ENCODE assay signal across 9 mouse cellular contexts in the genomic region with DNA sequence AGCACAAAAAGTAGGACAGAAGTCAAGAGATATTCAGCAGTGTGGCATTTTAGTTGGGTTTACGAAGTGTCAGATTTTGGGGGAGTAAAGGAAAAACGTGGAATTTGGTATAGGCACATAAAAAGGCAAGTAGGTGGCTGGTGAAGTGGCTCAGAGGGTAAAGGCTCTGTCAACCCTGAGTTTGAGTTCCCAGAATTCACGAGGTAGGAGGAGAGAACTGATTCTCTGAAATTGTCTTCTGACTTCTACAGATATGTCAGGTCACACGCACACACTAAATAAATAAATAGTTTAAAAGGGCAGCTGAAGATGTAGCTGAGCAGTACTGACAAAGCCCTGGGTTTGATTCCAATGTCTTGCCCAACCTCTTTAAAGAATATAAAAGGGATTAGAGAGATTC. TPM values are rescaled to one million over a fixed set of nuclear protein-coding genes. Genes with fewer than 3 reads are reported as not detected.
A peak's percentile ranks its signal among the peaks of the same experiment; 100 is the strongest.
DNase-seq lines count a peak whose midpoint lies in the region; ATAC-seq and TF ChIP-seq lines count a peak whose summit lies in the region.
"Had no signal": no experiment of that assay in that cellular context is flagged by ENCODE, and none has a peak within 500 bp of the region (broad histone marks: within the 10 kb centered on the region; RNA-seq: fewer than 3 reads in every experiment).

No protein-coding gene starts in this region.

- intact Hi-C loops in gastrocnemius, adult 2 months (cut with DNase I): no loop called here

- H3K36me3 ChIP-seq in lung, postnatal 0 days (ENCODE audit: insufficient read depth, low read length): no peaks in the 10 kb centered on the region
- H3K36me3 ChIP-seq in limb, embryonic 15.5 days: no peaks in the 10 kb centered on the region
- H3K36me3 ChIP-seq in stomach, postnatal 0 days (ENCODE audit: control insufficient read depth, insufficient read depth, low read length): no peaks in the 10 kb centered on the region

- H3K4me2 ChIP-seq in lung, postnatal 0 days (replicated peaks; ENCODE audit: low read depth, low read length): peak overlapping the region; percentile 85
- H3K4me2 ChIP-seq in limb, embryonic 15.5 days: peak overlapping the region; percentile 63; the same call in 1 of the 2 replicates
- peak overlapping the region; percentile 86; the same call in 1 of the 2 replicates for H3K4me2 ChIP-seq in stomach, postnatal 0 days (replicated peaks; ENCODE audit: low read depth)

- WGBS in lung, postnatal 0 days: 57% methylated on average over 4 of the region's 4 CpGs
- 77% methylated on average over 4 of the region's 4 CpGs for WGBS in limb, embryonic 15.5 days
- WGBS in stomach, postnatal 0 days: 68% methylated on average over 4 of the region's 4 CpGs

- TF ChIP-seq EP300 in lung, postnatal 0 days (IDR thresholded peaks at IDR 0.05): no peak
- no peak for TF ChIP-seq EP300 in stomach, postnatal 0 days (optimal IDR thresholded peaks at IDR 0.05)

- H3K4me3 ChIP-seq in gastrocnemius, adult 2 months: peak overlapping the region; percentile 81
- H3K4me3 ChIP-seq in lung, postnatal 0 days (ENCODE audit: low read depth, low read length): no peak overlapping the region
- peak overlapping the region; percentile 93; the same call in 1 of the 2 replicates for H3K4me3 ChIP-seq in limb, embryonic 15.5 days
- peak overlapping the region; percentile 89; the same call in 1 of the 2 replicates for H3K4me3 ChIP-seq in stomach, postnatal 0 days (ENCODE audit: low read depth, low read length)

- no peak for TF ChIP-seq CTCF in gastrocnemius, adult 2 months (IDR thresholded peaks at IDR 0.05)
- TF ChIP-seq CTCF in lung, postnatal 0 days (IDR thresholded peaks at IDR 0.05): no peak
- no peak for TF ChIP-seq CTCF in stomach, postnatal 0 days (IDR thresholded peaks at IDR 0.05; ENCODE audit: low read depth)

- H3K27me3 ChIP-seq in lung, postnatal 0 days (replicated peaks; ENCODE audit: insufficient read depth, low read length): no peaks in the 10 kb centered on the region
- peaks cover 17% of the 10 kb centered on the region; the same call in 1 of the 2 replicates for H3K27me3 ChIP-seq in limb, embryonic 15.5 days
- H3K27me3 ChIP-seq in stomach, postnatal 0 days (ENCODE audit: control insufficient read depth, insufficient read depth, low read length): no peaks in the 10 kb centered on the region

- no peak overlapping the region; the same call in 1 of the 2 replicates for H3K27ac ChIP-seq in gastrocnemius, adult 2 months
- H3K27ac ChIP-seq in lung, postnatal 0 days (ENCODE audit: low read length): no peak overlapping the region
- no peak overlapping the region for H3K27ac ChIP-seq in limb, embryonic 15.5 days
- no peak overlapping the region for H3K27ac ChIP-seq in stomach, postnatal 0 days (replicated peaks)

- no peak for ATAC-seq in lung, postnatal 0 days
- no peak for ATAC-seq in limb, embryonic 15.5 days (ENCODE audit: insufficient number of reproducible peaks, low FRiP score, low TSS enrichment, low read depth)
- no peak for ATAC-seq in stomach, postnatal 0 days (ENCODE audit: low FRiP score, low TSS enrichment)

- H3K9ac ChIP-seq in lung, postnatal 0 days (replicated peaks; ENCODE audit: low read depth): no peak overlapping the region
- no peak overlapping the region for H3K9ac ChIP-seq in limb, embryonic 15.5 days
- H3K9ac ChIP-seq in stomach, postnatal 0 days (ENCODE audit: low read length): no peak overlapping the region

- no peak for DNase-seq in gastrocnemius, adult 2 months
- DNase-seq in gastrocnemius, postnatal 10 days: no peak
- no peak for DNase-seq in lung, postnatal 0 days (ENCODE audit: low spot score)
- no peak for DNase-seq in lung, postnatal 25 days (ENCODE audit: low spot score)
- no peak for DNase-seq in stomach, postnatal 0 days (ENCODE audit: low spot score)
- DNase-seq in adipocyte (ENCODE audit: low spot score): no peak
- no peak for DNase-seq in frontal cortex, postnatal 14 days (ENCODE audit: low spot score in 2 of 2)
- DNase-seq: kidney, postnatal 10 days had no signal

- H3K4me1 ChIP-seq in lung, postnatal 0 days (ENCODE audit: insufficient read depth, low read depth, low read length): peaks cover 10% of the 10 kb centered on the region; the same call in 1 of the 2 replicates
- peaks cover 26% of the 10 kb centered on the region for H3K4me1 ChIP-seq in limb, embryonic 15.5 days
- 0 out of 2 replicates have a peak, but pooled peaks cover 5% of the 10 kb centered on the region for H3K4me1 ChIP-seq in stomach, postnatal 0 days (replicated peaks; ENCODE audit: control insufficient read depth, insufficient read depth)

- H3K9me3 ChIP-seq in lung, postnatal 0 days (ENCODE audit: low read length): no peaks in the 10 kb centered on the region
- H3K9me3 ChIP-seq in limb, embryonic 15.5 days: no peaks in the 10 kb centered on the region
- no peaks in the 10 kb centered on the region for H3K9me3 ChIP-seq in stomach, postnatal 0 days (ENCODE audit: control insufficient read depth, low read length)

RNA-seq across cellular contexts. Expression of a gene that starts 3.4 kb away (rescaled TPM):
- total RNA-seq in gastrocnemius, adult 2 months (2021): 1 to 10 TPM; 1.5 to 1.7 TPM
- 1 to 10 TPM in 1 of 2 experiments, under 1 TPM in 1; 0.85 to 1.2 TPM for total RNA-seq in gastrocnemius, postnatal 10 days (2021)
- 20.8 and 21.3 TPM in 2 replicates for polyA plus RNA-seq in lung, postnatal 0 days (2015; fragmentation: Nextera tagmentation; extraction: Ambion mirVana)
- polyA plus RNA-seq in limb, embryonic 15.5 days (2015; fragmentation: Nextera tagmentation; extraction: Ambion mirVana): 11.0 TPM in 2 replicates
- polyA plus RNA-seq in stomach, postnatal 0 days (2015; fragmentation: Nextera tagmentation; extraction: Ambion mirVana): 22.9 and 26.8 TPM in 2 replicates

RNA-seq across cellular contexts. Expression of a gene that starts 9.8 kb away (rescaled TPM):
- total RNA-seq in gastrocnemius, adult 2 months (2021): 10 to 100 TPM; 17.6 to 20.3 TPM
- 10 to 100 TPM; 28.4 to 32.4 TPM for total RNA-seq in gastrocnemius, postnatal 10 days (2021)
- 21.8 and 24.4 TPM in 2 replicates for polyA plus RNA-seq in lung, postnatal 0 days (2015; fragmentation: Nextera tagmentation; extraction: Ambion mirVana)
- 43.8 and 53.4 TPM in 2 replicates for polyA plus RNA-seq in limb, embryonic 15.5 days (2015; fragmentation: Nextera tagmentation; extraction: Ambion mirVana)
- 15.9 and 18.3 TPM in 2 replicates for polyA plus RNA-seq in stomach, postnatal 0 days (2015; fragmentation: Nextera tagmentation; extraction: Ambion mirVana)

RNA-seq across cellular contexts. Expression of a gene that starts 10.7 kb away (rescaled TPM):
- total RNA-seq in gastrocnemius, adult 2 months (2021): 10 to 100 TPM; 31.1 to 36.5 TPM
- total RNA-seq in gastrocnemius, postnatal 10 days (2021): 10 to 100 TPM; 26.7 to 33.4 TPM
- polyA plus RNA-seq in lung, postnatal 0 days (2015; fragmentation: Nextera tagmentation; extraction: Ambion mirVana): 32.3 and 33.6 TPM in 2 replicates
- polyA plus RNA-seq in limb, embryonic 15.5 days (2015; fragmentation: Nextera tagmentation; extraction: Ambion mirVana): 63.3 and 63.7 TPM in 2 replicates
- 28.3 and 28.4 TPM in 2 replicates for polyA plus RNA-seq in stomach, postnatal 0 days (2015; fragmentation: Nextera tagmentation; extraction: Ambion mirVana)

RNA-seq across cellular contexts. Expression of a gene that starts 17.7 kb away (rescaled TPM):
- total RNA-seq in gastrocnemius, adult 2 months (2021): 10 to 100 TPM; 26.1 to 29.1 TPM
- total RNA-seq in gastrocnemius, postnatal 10 days (2021): 10 to 100 TPM; 36.5 to 43.5 TPM
- polyA plus RNA-seq in lung, postnatal 0 days (2015; fragmentation: Nextera tagmentation; extraction: Ambion mirVana): 41.8 and 43.3 TPM in 2 replicates
- 44.7 and 52.6 TPM in 2 replicates for polyA plus RNA-seq in limb, embryonic 15.5 days (2015; fragmentation: Nextera tagmentation; extraction: Ambion mirVana)
- 37.1 and 39.7 TPM in 2 replicates for polyA plus RNA-seq in stomach, postnatal 0 days (2015; fragmentation: Nextera tagmentation; extraction: Ambion mirVana)

RNA-seq across cellular contexts. Expression of a gene that starts 54.5 kb away (rescaled TPM):
- not detected for total RNA-seq in gastrocnemius, adult 2 months (2021)
- total RNA-seq in gastrocnemius, postnatal 10 days (2021): not detected
- polyA plus RNA-seq in lung, postnatal 0 days (2015; fragmentation: Nextera tagmentation; extraction: Ambion mirVana): not detected in 2 replicates
- polyA plus RNA-seq in limb, embryonic 15.5 days (2015; fragmentation: Nextera tagmentation; extraction: Ambion mirVana): not detected in 2 replicates
- polyA plus RNA-seq in stomach, postnatal 0 days (2015; fragmentation: Nextera tagmentation; extraction: Ambion mirVana): not detected in 2 replicates
